Mouse (Mus musculus) gastrocnemius, adult 2 months (tissue): ENCODE measurements around the gene Gsto1. TPM values are rescaled to one million over a fixed set of nuclear protein-coding genes. Genes with fewer than 3 reads are reported as not detected.

Experiments
- DNase-seq: peaks from one replicate; pipeline ENCODE4 v3.0.0; 2022
- H3K27ac ChIP-seq: fragments of 200-600 bp; 2 replicates; pipeline ENCODE4 v1.8.1; 2022; ENCODE audit warnings: mild to moderate bottlenecking
- H3K4me3 ChIP-seq: fragments of 200-600 bp; 2 replicates; pipeline ENCODE4 v1.8.1; 2022; ENCODE audit warnings: mild to moderate bottlenecking, moderate library complexity
- CTCF ChIP-seq: fragments of 200-600 bp; IDR thresholded peaks from 2 replicates; pipeline ENCODE4 v1.8.1; 2022; ENCODE audit warnings: antibody characterized with exemption, mild to moderate bottlenecking, moderate library complexity
- intact Hi-C: fragments of 180-260 bp; cut with DNase I; formaldehyde crosslinking; loops from one replicate; pipeline ENCODE4 v1.15.1; 2025
- total RNA-seq, 2 experiments: library from RNA; stranded (reverse); gene quantifications; 2 replicates each; pipeline ENCODE4 v1.2.3; 2021

Gene Gsto1
- total RNA-seq, 2 experiments from 2014 or later = 43.7 to 70.1 TPM

- intact Hi-C loops = no loop called here
- TF ChIP-seq CTCF = no peak
- no peak overlapping the region for H3K4me3 ChIP-seq
- no peak overlapping the region for H3K27ac ChIP-seq
- DNase-seq = no peak
These were observed 48.9 kb downstream of the Gsto1 start for GRCm38 (mm10) chr19:47903679-47904078.

DNA sequence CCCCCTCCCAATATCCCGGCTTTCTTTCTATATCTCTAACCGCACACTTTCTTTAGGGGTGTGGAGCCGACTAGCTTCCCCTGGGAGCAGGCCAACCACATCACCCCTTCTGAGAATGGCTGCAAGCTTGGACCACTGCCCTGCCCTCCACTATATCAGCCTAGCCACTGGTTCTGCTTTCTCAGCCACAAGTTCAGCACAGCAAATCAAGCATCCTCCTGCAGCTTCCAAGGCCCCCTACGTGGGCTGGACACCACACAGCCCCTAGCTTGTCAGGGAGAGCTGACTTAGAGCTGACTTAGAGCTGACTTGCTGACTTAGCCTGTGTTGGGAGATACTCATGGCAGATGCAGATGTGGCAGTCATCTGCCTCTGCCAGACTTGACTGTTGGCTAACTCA, 50.3 kb downstream of the Gsto1 start:
- intact Hi-C loops = no loop called here
- no peak overlapping the region for H3K27ac ChIP-seq
- no peak for DNase-seq
- no peak overlapping the region for H3K4me3 ChIP-seq
- TF ChIP-seq CTCF = no peak

- H3K4me3 ChIP-seq = no peak overlapping the region
- no peak for DNase-seq
- no peak overlapping the region for H3K27ac ChIP-seq
- intact Hi-C loops = no loop called here
- no peak for TF ChIP-seq CTCF
These were observed 50.8 kb downstream of the Gsto1 start for GRCm38 (mm10) chr19:47905603-47906002.

- intact Hi-C loops = no loop called here
- no peak for DNase-seq
- no peak for TF ChIP-seq CTCF
- Histone ChIP-seq H3K4me3 (no peak overlapping the region), H3K27ac (no peak overlapping the region)
These were observed 52.8 kb downstream of the Gsto1 start for GRCm38 (mm10) chr19:47907596-47907995.

DNA sequence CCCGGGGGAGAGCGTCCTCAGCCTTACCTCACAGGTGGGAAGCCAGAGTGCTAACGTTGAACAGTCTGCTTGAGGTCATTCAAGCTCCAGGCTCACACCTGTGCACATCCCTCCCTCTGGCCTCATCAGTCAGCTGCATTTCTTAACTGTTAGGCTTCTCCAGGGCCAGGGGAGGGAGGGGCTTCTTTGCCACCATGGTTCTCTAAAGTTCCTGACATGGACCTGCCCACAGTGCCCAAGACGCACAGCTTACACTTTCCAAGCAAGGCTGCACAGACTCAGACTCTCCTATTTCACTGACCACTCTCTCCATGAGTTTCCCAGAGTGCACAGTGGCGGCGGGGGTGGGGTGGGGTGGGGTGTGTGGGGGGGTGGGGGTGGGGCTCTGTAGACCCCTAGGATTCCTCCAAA, 54.2 kb downstream of the Gsto1 start:
- intact Hi-C loops = no loop called here
- DNase-seq = no peak
- TF ChIP-seq CTCF = no peak
- Histone ChIP-seq H3K4me3 (no peak overlapping the region), H3K27ac (no peak overlapping the region)

- TF ChIP-seq CTCF = no peak
- H3K27ac ChIP-seq = 0 out of 2 replicates have a peak overlapping the region, but pooled peaks have one; percentile 7
- DNase-seq = no peak
- intact Hi-C loops = no loop called here
- H3K4me3 ChIP-seq = peak overlapping the region; percentile 34
These were observed 54.8 kb downstream of the Gsto1 start for GRCm38 (mm10) chr19:47909387-47910116.

- Histone ChIP-seq H3K27ac (no peak overlapping the region), H3K4me3 (no peak overlapping the region)
- no peak for DNase-seq
- no peak for TF ChIP-seq CTCF
- intact Hi-C loops = no loop called here
These were observed 55.4 kb downstream of the Gsto1 start for GRCm38 (mm10) chr19:47910117-47910618.

DNA sequence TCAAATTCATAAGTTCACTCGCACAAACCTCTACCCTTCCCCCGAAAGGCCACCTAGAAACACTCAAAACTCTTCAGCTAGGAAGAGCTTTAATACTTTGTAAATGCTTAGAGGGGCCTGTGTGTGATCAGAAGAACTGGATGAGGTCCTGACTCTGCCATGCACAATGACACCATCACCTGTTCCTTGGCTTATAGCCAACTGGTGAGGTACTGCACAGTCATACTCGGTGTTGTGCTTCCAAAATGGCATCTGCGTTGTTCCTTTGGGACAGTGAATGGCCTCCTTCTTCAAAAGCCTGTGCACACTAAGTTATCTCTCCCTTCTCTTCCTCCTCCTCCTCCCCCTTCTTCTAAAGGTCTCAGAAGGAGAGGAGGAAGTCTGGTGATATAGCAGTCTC, 56.0 kb downstream of the Gsto1 start:
- no peak for DNase-seq

GRCm38 (mm10) chr19:47913344-47913743, 58.6 kb downstream of the Gsto1 start:
- intact Hi-C loops = no loop called here
- no peak for TF ChIP-seq CTCF
- no peak overlapping the region for H3K27ac ChIP-seq
- no peak for DNase-seq
- H3K4me3 ChIP-seq = no peak overlapping the region

More for the DNA sequence above, 56.0 kb downstream of the Gsto1 start:
- no peak for TF ChIP-seq CTCF
- intact Hi-C loops = no loop called here
- Histone ChIP-seq H3K4me3 (no peak overlapping the region), H3K27ac (no peak overlapping the region)

DNA sequence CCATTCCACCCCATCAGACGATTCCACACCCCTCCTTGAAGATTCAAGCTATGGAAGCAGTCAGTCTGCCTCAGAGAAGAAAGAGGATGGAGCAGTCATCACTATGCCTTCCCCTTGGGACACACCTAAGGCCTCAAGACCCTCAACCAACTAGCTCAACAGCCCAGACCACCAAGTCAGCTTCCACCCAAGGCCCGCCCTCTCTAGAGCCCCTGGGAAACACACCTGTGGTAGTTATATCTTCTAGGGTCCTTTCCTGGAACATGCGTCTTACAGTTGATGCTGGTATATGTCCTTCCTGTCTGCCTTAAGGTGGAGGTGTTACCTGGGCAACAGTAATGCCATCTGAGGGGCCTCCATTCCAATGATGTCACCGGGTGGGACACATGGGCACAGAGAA, 59.4 kb downstream of the Gsto1 start:
- TF ChIP-seq CTCF = no peak
- Histone ChIP-seq H3K4me3 (no peak overlapping the region), H3K27ac (no peak overlapping the region)
- intact Hi-C loops = no loop called here
- no peak for DNase-seq

Other genes starting within 250 kb of the Gsto1 start
- not detected for gene Col17a1, start 162.9 kb upstream of the Gsto1 start, total RNA-seq
- 10 to 100 TPM; 80.3 to 85.3 TPM for gene Sfr1, start 123.3 kb upstream of the Gsto1 start, total RNA-seq
- gene Gsto2, start 10.6 kb downstream of the Gsto1 start, total RNA-seq = under 1 TPM; 0.51 to 0.73 TPM
- under 1 TPM in 1 of 2 experiments, not detected in 1; 0.11 TPM for gene Cfap43, start 64.3 kb downstream of the Gsto1 start, total RNA-seq
- gene Itprip, start 64.3 kb downstream of the Gsto1 start, total RNA-seq = under 1 TPM; 0.75 to 0.99 TPM
- not detected for gene Cfap58, start 82.7 kb downstream of the Gsto1 start, total RNA-seq